Mouse (Mus musculus): ENCODE data around the gene Lhpp. TPM values are rescaled to one million over a fixed set of nuclear protein-coding genes. Genes with fewer than 3 reads are reported as not detected.

The Lhpp gene
- polyA plus RNA-seq, 1 experiment from 2014 or later = 12.1 TPM

DNA sequence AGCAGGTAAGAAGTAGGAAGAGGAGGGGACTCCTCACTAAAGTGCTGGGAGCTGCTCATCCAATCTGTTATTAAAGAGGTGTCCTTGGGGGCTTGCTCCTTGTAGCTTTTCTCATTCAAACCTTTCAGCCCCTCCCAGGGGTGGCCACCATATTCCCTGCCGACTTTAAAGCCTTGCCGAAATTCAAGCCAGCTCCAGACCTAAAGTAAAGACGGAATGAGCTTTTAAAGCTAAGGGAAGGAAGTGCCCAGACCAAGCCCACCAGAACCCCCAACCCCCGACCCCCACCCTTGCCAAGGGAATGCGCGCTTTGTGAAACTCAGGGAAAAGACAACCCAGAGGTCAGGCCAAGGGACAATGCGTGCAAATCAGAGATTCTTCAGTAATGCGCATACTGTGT lies 9.5 kb upstream of the Lhpp start:
- Histone ChIP-seq H3K4me1 (peaks cover 36% of the 10 kb centered on the region), H3K9me3 (no peaks in the 10 kb centered on the region), H3K4me3 (replicated peaks) (no peak overlapping the region), H3K27ac (no peak overlapping the region), H3K36me3 (replicated peaks) (no peaks in the 10 kb centered on the region), H3K4me2 (no peak overlapping the region), H3K27me3 (peaks cover 98% of the 10 kb centered on the region), H3K9ac (no peak overlapping the region)
- 6% methylated on average over 8 of the region's 8 CpGs for WGBS
- ATAC-seq (ENCODE audit: low FRiP score) = no peak

DNA sequence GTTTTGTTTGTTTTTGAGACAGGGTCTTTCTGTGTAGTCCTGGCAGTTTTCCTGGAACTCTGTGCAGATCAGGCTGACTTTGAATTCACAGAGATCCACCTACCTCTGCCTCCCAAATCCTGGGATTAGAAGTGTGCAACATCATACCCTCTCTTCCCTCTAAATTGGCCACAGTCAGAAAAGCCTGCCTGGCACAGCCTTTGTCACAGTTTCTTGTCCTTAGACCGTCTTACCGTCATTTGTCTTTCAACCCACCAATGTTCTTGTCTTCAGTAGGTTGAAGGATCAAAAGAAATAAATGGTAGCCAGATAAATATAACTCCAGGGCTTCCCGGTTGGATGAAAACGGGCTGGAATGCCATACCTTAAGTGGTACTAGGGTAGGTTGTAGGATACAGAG lies 5.7 kb upstream of the Lhpp start:
- peaks cover 82% of the 10 kb centered on the region for H3K27me3 ChIP-seq
- H3K27ac ChIP-seq = no peak overlapping the region
- H3K36me3 ChIP-seq (replicated peaks) = no peaks in the 10 kb centered on the region
- no peaks in the 10 kb centered on the region for H3K9me3 ChIP-seq
- peaks cover 9% of the 10 kb centered on the region for H3K4me1 ChIP-seq
- H3K4me2 ChIP-seq = no peak overlapping the region
- H3K9ac ChIP-seq = no peak overlapping the region
- WGBS = 85% methylated on average over 4 of the region's 4 CpGs
- no peak for ATAC-seq (ENCODE audit: low FRiP score)
- H3K4me3 ChIP-seq (replicated peaks) = no peak overlapping the region

DNA sequence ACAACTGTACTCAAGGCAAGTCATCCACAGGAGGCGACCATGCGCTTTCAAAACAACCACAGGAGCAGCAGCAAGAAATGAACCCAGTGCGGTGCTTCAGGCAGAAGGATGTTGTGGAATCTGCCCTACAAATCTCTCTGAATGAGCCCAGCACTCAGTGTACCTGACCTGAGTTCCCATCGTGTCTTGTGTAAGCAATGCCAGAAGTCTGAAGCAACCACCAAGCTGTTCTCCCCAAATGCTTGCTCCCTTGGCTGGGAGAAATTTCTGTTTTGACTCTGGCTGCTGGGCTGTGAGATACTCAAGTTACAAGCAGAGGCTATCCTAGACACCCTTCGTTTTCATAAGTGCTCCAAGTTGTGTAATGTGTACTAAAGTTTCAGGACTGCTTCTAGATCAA lies 4.7 kb upstream of the Lhpp start:
- 64% methylated on average over 5 of the region's 5 CpGs for WGBS
- Histone ChIP-seq H3K4me2 (no peak overlapping the region), H3K9ac (no peak overlapping the region), H3K27ac (no peak overlapping the region), H3K4me3 (replicated peaks) (no peak overlapping the region), H3K9me3 (no peaks in the 10 kb centered on the region), H3K36me3 (replicated peaks) (no peaks in the 10 kb centered on the region), H3K27me3 (peaks cover 76% of the 10 kb centered on the region), H3K4me1 (peaks cover 9% of the 10 kb centered on the region; the same call in 1 of the 2 replicates)
- ATAC-seq (ENCODE audit: low FRiP score) = no peak

DNA sequence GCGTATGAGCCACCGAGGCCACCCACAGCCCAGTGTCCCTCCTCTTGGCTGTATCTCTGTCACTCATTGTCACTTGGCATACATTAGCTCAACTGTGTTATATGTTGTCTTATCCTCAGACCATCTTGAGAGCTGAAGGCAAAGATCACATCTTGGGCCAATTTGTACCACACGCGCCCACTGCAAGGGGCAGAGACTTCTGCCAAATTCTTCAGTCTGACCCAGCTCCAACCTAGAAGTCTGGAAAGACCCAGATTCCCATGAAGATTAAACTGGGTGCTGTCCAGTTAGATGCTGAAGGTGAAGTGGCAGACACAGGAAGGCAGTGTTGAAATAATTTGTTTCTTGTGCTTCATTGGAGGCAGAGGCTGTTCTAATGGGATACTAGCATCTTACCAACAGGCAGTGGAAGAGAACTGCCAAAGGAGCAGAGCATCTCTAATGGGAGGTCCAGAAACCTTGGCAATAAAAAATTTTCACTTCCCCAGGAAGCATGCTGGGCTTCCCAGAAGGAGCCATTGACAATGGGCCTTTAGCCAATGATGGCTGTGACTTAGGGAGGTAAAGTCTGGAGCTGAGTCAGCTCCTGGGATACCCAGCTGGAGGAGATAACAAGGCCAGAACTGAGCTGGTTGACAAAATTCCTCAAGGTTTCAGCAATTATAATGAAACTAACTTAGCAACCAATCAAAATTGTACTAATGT lies 2.0 kb upstream of the Lhpp start:
- H3K9me3 ChIP-seq = no peaks in the 10 kb centered on the region
- H3K36me3 ChIP-seq (replicated peaks) = no peaks in the 10 kb centered on the region
- WGBS = 93% methylated on average over 4 of the region's 4 CpGs
- no peak overlapping the region for H3K9ac ChIP-seq
- no peak overlapping the region for H3K27ac ChIP-seq
- no peak for ATAC-seq (ENCODE audit: low FRiP score)
- H3K4me3 ChIP-seq (replicated peaks) = no peak overlapping the region
- H3K4me2 ChIP-seq = no peak overlapping the region
- H3K27me3 ChIP-seq = peaks cover 57% of the 10 kb centered on the region
- H3K4me1 ChIP-seq = peaks cover 6% of the 10 kb centered on the region; the same call in 1 of the 2 replicates

DNA sequence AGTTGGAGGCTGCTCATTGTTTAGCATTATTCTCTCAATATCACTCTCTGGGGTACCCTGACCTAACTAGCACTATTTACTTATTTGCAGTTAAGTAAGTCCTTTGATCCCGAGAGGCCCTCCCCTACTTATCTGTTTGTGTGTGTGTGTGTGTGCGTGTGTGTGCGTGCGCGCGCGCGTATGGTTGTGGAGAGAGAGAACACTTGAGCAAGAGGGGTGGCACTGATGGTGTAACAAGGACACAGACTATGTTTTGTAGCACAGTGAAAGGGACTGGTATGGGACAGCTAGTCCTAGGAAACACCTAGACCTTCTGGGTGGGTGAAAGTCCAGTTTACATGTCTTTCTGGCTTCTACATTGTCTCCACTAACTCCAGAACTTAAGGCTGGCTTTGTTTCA lies 1.1 kb downstream of the Lhpp start:
- H3K27ac ChIP-seq = no peak overlapping the region
- peaks cover 34% of the 10 kb centered on the region for H3K27me3 ChIP-seq
- 94% methylated on average over 8 of the region's 8 CpGs for WGBS
- peaks cover 18% of the 10 kb centered on the region for H3K4me1 ChIP-seq
- no peaks in the 10 kb centered on the region for H3K9me3 ChIP-seq
- no peak overlapping the region for H3K4me3 ChIP-seq (replicated peaks)
- no peaks in the 10 kb centered on the region for H3K36me3 ChIP-seq (replicated peaks)
- no peak overlapping the region for H3K4me2 ChIP-seq
- H3K9ac ChIP-seq = no peak overlapping the region
- no peak for ATAC-seq (ENCODE audit: low FRiP score)

DNA sequence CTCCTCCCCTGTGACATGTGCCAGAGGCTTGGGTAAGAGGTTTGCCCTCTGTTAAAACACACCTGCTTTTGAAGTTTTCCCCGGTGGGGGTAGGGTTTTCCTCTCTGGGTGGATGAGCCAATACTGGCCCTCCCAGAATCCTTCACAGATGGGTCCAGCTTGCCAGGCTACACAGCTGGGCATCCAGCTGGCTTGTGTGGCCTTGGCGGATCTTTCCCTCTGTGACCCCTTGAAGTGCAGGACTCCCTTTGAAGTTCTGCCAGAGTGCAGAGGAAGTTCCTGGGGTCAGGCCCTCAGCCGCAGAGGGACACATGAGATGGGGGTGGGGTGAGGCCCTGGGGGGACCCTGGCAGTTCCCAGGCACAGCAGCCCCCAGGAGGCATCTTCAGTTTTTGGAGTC lies 4.9 kb downstream of the Lhpp start:
- H3K27me3 ChIP-seq = peaks cover 28% of the 10 kb centered on the region; the same call in 1 of the 2 replicates
- H3K4me2 ChIP-seq = no peak overlapping the region
- WGBS = 17% methylated on average over 3 of the region's 3 CpGs
- H3K4me1 ChIP-seq = peaks cover 15% of the 10 kb centered on the region
- no peaks in the 10 kb centered on the region for H3K9me3 ChIP-seq
- no peak overlapping the region for H3K4me3 ChIP-seq (replicated peaks)
- no peak for ATAC-seq (ENCODE audit: low FRiP score)
- no peak overlapping the region for H3K27ac ChIP-seq
- H3K9ac ChIP-seq = no peak overlapping the region
- H3K36me3 ChIP-seq (replicated peaks) = no peaks in the 10 kb centered on the region

DNA sequence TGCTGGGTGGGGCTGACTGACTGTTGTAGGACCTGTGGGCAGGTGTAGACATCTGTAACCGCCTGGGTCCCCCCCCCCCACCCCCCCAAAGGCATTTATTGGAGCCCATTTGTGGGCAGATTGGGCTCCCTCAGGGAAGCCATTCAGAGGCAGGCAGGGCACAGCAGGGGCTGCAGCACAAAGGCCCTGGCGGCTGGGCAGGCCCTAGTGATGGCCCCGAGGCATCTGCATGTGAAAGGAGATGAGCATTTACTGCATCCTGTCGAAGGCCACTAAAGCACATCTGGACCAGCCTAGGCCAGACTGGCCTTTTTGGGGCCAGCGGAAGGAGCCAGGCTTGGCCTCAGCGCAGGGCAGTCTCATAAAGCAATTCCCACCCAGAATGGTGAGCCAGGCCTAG lies 6.0 kb downstream of the Lhpp start:
- H3K4me2 ChIP-seq = no peak overlapping the region
- no peaks in the 10 kb centered on the region for H3K36me3 ChIP-seq (replicated peaks)
- no peak overlapping the region for H3K4me3 ChIP-seq (replicated peaks)
- H3K9me3 ChIP-seq = no peaks in the 10 kb centered on the region
- 15% methylated on average over 6 of the region's 6 CpGs for WGBS
- peaks cover 14% of the 10 kb centered on the region for H3K4me1 ChIP-seq
- H3K27me3 ChIP-seq = peaks cover 24% of the 10 kb centered on the region; the same call in 1 of the 2 replicates
- no peak for ATAC-seq (ENCODE audit: low FRiP score)
- H3K9ac ChIP-seq = no peak overlapping the region
- no peak overlapping the region for H3K27ac ChIP-seq

DNA sequence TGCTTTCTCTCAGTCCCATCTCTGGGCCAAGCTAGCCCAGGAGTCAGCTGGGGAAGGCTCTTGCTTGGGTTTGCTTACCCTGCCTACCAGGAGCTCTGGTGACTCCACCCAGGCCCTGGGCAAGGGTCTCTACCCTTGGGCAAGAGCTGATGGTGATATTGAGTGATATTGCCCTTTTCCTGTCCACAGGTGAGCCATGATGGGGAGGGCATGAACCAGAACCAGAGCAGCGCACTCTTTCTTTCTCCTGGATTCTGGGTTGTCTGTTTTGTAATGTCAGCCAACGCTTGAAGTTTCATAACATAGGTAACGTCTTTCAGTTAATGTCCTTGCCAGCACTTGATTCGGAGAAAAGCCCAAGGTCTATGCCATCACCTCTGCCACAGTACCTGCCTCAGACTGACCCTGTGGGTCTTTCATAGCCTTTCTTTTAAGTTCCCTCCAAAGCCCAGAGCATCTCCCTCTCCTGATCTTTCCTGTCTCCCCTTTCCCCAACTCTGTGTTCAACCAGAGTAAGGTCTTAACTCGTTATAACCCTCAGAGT lies 6.7 kb downstream of the Lhpp start:
- Histone ChIP-seq H3K4me3 (replicated peaks) (no peak overlapping the region), H3K27me3 (peaks cover 19% of the 10 kb centered on the region; the same call in 1 of the 2 replicates), H3K9me3 (no peaks in the 10 kb centered on the region), H3K9ac (no peak overlapping the region), H3K27ac (no peak overlapping the region), H3K36me3 (replicated peaks) (no peaks in the 10 kb centered on the region), H3K4me1 (peaks cover 14% of the 10 kb centered on the region), H3K4me2 (no peak overlapping the region; the same call in 1 of the 2 replicates)
- no peak for ATAC-seq (ENCODE audit: low FRiP score)
- WGBS = 90% methylated on average over 5 of the region's 5 CpGs

DNA sequence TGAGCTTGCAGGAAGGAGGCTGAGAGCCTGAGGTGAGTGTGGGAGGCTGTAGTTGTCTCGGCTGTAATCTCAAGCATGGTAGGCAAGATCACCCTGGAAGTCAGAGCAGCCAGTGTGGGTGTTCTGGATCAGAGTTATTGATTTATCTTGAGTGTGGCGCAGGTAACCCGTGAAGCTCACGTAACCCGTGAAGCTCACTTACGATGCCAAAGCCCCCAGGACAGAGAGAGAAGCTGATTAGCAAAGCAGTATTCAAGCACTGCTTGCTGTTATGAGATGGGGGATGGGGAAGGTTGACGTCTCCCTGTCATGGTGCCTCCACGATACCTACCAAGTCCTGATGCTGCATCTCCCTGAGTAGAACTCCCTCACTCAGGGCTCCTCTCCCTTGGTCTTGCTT lies 9.1 kb downstream of the Lhpp start:
- Histone ChIP-seq H3K36me3 (replicated peaks) (no peaks in the 10 kb centered on the region), H3K27me3 (peaks cover 23% of the 10 kb centered on the region; the same call in 1 of the 2 replicates), H3K27ac (no peak overlapping the region), H3K9ac (no peak overlapping the region), H3K4me1 (peaks cover 14% of the 10 kb centered on the region), H3K9me3 (no peaks in the 10 kb centered on the region), H3K4me3 (replicated peaks) (no peak overlapping the region), H3K4me2 (no peak overlapping the region)
- WGBS = 91% methylated on average over 8 of the region's 8 CpGs
- no peak for ATAC-seq (ENCODE audit: low FRiP score)

DNA sequence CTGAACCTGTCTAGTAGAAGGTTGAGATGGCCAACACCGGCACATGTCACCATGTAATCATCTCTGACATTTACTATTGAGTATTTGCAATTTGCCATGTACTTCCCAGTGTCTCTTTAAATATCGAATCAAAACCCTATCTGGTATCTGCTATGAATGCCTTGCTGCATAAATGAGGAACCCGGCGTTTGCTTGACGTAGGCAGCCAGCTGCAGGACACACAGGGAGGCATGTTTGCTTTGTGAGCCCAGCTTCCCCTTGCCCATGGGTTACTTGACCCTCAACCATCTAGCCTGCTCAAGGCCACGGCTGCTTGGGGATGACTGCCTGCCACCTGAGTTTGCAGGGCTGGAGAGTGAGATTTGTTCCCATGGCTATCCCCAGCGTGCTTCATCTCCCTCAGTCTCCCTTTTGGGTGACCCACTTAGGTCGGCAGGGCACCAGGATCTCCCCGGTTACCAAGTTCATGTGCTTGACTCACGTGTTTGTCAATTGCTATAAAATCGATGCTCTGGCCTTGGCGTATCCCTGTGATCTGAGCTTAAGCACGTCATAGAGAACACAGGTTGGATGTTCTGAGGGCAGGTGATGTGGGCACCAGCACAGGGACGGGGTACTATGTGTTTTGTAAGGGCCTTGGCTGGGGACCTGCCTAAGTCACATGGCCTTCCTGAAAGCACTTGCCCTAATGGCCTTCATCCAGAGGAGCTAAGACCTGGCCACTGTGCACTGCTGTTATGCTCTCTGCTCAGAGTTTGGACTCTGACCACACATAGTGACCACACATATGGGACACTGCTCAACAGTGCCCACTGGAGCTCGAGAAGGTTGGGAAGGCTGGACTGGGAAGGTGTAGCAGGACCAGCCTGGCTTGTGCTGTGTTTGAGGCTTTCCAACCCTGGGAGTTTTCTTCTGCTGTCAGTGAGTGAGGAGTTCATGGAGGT lies 9.8 kb downstream of the Lhpp start:
- Histone ChIP-seq H3K27ac (no peak overlapping the region), H3K9me3 (no peaks in the 10 kb centered on the region), H3K4me3 (replicated peaks) (no peak overlapping the region), H3K36me3 (replicated peaks) (no peaks in the 10 kb centered on the region), H3K9ac (no peak overlapping the region), H3K4me1 (peaks cover 13% of the 10 kb centered on the region), H3K4me2 (no peak overlapping the region), H3K27me3 (peaks cover 23% of the 10 kb centered on the region; the same call in 1 of the 2 replicates)
- ATAC-seq (ENCODE audit: low FRiP score) = no peak
- 91% methylated on average over 15 of the region's 15 CpGs for WGBS

DNA sequence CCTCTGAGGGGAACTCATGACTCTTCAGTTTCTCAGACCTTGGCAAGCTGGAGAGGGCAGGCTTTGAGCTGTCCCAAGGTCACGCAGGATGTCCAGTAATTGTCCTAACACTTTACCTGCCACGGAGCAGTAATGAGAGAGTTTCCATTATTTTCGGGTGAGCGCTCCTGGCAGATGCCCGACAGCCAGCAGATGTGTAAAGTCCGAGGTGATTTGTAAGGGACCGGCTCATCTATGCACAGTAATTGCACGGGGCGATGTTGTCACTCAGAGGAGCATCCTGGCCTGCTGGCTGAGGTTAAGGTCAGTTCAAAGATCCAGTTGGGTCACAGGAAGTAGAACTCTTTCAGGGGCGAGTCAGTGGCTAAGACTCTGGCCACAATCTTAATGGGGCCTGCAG lies 13.7 kb downstream of the Lhpp start:
- Histone ChIP-seq H3K27me3 (peaks cover 11% of the 10 kb centered on the region; the same call in 1 of the 2 replicates), H3K4me2 (no peak overlapping the region), H3K9me3 (no peaks in the 10 kb centered on the region), H3K4me1 (no peaks in the 10 kb centered on the region), H3K4me3 (replicated peaks) (no peak overlapping the region), H3K9ac (no peak overlapping the region), H3K36me3 (replicated peaks) (no peaks in the 10 kb centered on the region), H3K27ac (no peak overlapping the region)
- no peak for ATAC-seq (ENCODE audit: low FRiP score)
- 76% methylated on average over 10 of the region's 10 CpGs for WGBS

DNA sequence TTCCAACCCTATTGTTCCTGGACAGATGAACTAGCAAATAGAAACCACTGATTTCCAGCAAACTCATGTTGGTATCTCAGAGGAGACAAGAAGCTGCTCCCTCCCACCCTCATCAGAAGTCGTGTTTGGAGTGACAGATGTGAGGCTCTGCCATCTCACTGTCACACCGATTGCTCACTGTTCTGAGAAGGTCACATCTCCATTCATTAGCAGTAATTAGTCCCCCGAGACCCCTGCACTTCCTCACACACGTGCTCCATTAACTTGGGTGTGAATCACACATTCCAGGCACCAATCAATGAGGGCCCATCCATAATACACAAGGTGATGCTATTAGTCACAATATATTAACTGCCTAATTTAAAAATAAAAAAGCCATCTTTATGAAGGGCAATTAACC lies 15.7 kb downstream of the Lhpp start:
- Histone ChIP-seq H3K9ac (no peak overlapping the region), H3K36me3 (replicated peaks) (no peaks in the 10 kb centered on the region), H3K4me1 (no peaks in the 10 kb centered on the region), H3K9me3 (no peaks in the 10 kb centered on the region), H3K4me2 (no peak overlapping the region), H3K27ac (no peak overlapping the region), H3K27me3 (peaks cover 16% of the 10 kb centered on the region; the same call in 1 of the 2 replicates), H3K4me3 (replicated peaks) (no peak overlapping the region)
- 42% methylated on average over 4 of the region's 4 CpGs for WGBS
- ATAC-seq (ENCODE audit: low FRiP score) = peak; percentile 49; the same call in 1 of the 2 replicates
